Mouse (Mus musculus) testis, adult 10 weeks (tissue): ENCODE measurements around the gene Prkd1. TPM values are rescaled to one million over a fixed set of nuclear protein-coding genes. Genes with fewer than 3 reads are reported as not detected.

Source experiments
- polyA plus RNA-seq: library from polyadenylated mRNA; stranded (reverse); fragments of 350-450 nt; fragmentation: Illumina TruSeq; extraction: RNeasy Lipid Tissue Mini Kit (QIAGEN cat#74804); gene quantifications from one replicate; pipeline ENCODE4 v1.2.3, GENCODE M21; 2014; ENCODE audit warnings: low read depth, low replicate concordance

Gene Prkd1
- polyA plus RNA-seq: 4.6 TPM

DNA sequence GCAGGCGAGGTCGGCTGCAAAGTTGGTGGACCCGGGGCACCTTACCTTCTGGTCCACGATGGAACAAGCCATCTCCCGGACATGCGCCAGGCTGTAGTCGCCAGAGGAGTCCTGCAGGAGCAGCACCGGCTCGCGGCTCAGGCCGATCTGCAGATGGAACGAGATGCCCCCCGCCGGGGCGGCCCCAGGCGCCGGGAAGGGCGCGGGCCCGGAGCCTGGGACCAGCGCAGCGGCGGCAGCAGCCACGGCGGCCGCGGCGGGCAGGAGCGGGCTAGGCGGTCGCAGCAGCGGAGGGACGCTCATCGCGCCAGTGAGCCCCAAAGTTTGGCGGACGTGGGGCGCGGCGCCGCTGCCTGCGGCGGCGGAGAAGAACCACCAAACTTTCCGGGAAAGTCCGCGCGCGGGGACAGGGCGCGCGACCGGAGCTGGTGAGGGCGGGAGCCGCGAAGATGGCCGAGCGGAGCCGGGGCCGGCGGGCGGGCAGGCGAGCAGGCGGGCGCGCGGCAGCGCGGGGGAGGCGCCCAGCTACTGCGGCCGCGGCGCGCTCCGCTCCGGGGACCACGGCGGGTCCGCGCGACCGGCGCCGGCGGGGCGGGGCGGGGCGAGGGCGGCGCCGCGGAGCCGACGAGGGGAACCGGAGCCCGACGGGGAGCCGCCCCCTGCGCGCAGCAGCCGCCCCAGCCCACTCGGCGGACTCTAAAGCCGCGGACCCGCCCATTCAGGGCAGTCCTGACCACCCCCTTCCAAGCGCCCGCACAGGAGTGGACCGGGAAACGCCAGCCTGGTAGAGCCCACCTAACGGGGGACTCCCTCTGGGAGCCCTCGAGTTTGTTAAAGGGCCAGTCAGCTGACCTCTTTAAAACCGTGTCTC, at the start of gene Prkd1:
TSS of gene Prkd1 (minus strand) at position 428 of the 871 bp plus-strand sequence.

